Mouse (Mus musculus): ENCODE measurements at regions not wholly inside any gene's neighbourhood (a gene's known extent, or its start where the extent isn't known, plus 50 kb on each side); places are given as distances from the start of the nearest gene placed in this dataset.

DNA sequence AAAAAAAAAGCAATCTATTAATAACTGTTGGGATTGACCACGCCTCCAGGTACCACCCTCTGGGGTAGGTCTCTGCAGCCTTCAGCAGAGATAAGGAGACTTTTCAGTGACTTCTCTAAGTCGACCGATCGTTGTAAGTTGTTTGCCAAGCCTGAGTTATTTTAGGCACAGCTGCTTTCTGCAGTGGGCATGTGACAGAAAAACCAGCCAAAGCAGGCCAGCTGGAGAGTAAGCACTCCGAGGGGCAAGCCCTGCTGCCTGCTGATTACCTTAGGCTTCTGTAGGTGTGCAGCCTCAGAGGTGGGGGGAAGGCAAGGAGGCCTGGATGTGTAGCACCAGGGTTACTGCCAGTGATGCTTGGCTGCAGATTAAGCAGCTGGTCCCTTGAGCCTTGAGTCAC lies 246.0 kb downstream of the Cd83 start:
- no peak for DNase-seq (ENCODE audit: extremely low spot score, low spot score)

DNA sequence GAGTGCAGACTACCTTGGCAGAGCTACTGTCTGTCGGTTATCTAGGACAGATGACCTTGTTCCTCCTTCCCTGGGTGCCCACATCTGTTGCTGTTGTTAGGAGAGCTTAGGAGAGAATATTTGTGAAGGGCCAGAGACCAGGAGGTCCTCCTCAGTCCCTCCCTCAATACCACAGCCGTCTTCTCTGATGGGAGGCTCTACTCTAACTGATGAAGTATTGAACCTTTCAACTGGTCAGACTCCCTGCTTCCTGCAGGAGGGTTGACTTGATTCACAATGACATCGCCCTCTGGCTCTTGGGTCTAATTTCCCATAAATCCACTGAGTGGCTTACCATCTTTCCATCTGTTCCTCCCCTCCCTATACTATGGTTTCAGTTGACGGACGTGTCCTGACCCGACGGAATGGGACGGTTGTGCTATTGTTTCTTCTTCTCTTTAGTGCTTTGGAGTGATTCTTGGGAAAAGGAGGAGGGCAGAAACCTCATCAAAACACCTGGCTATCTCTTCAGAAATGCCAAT lies 253.3 kb downstream of the Cd83 start:
- no peak for DNase-seq (ENCODE audit: extremely low spot score, low spot score)

DNA sequence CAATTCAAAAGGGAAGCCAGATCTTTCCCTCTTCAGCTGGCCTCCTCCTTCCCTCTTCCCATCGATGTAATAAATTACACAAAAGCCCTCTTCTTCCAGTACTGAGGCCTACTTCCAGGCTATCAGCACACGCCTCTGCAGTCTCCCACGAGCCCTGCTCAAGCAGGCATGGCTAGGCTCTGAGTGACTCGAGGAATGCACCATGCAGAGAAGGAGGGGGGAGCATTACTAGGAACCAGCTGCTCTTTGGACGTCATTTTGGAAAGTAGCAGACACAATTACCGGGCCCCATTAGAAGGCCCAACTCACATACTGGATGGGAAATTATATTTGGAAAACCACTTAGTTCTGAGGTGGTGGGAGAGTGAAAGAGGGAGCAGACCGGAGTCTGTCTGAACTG lies 253.7 kb downstream of the Cd83 start:
- DNase-seq (ENCODE audit: extremely low spot score, low spot score): no peak

DNA sequence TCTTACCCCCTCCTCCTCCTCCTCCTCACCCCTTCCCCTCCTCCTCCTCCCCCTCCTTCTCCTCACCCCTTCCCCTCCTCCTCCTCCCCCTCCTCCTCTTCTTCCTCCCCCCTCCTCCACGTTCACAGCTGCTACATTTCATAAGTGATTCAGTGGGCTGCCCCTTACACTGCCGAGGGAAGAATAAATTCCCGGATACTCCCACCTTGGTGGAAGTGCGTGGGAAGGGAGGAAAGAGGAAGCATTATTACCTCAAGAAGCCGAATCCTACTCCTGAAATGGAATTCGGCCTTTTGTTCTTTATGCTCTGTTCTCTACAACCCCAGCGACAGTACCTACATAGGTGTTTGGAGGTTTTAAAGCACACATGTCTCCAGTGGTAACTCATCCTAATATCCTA lies 256.1 kb downstream of the Cd83 start:
- DNase-seq (ENCODE audit: extremely low spot score, low spot score): no peak

GRCm38 (mm10) chr13:44042730-44043493 lies 258.3 kb downstream of the Cd83 start:
- DNase-seq (ENCODE audit: extremely low spot score, low spot score): no peak

DNA sequence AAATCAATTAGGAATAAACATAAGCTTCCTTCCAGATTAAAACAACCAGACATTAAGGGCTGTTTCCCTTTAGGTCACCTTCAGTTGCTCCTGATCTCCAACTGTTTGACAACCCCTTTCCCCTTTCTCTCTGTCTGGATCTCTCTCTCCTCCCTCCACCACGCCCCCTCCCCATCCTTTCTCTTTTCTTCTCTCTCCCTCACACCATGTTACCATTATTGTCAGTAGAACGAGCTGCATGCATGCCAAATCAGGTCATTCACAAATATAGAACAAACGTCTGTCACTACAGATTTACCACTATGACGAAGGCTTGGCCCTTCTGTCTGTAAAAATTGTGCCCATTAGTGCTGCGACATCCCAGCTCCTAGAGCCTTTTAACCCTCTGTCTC lies 258.9 kb downstream of the Cd83 start:
- DNase-seq (ENCODE audit: extremely low spot score, low spot score): peak; percentile 42

- no peak for DNase-seq (ENCODE audit: extremely low spot score, low spot score)
These were observed 260.1 kb downstream of the Cd83 start for GRCm38 (mm10) chr13:44044546-44045216.

- DNase-seq (ENCODE audit: extremely low spot score, low spot score): no peak
These were observed 261.9 kb downstream of the Cd83 start for GRCm38 (mm10) chr13:44046436-44046835.

DNA sequence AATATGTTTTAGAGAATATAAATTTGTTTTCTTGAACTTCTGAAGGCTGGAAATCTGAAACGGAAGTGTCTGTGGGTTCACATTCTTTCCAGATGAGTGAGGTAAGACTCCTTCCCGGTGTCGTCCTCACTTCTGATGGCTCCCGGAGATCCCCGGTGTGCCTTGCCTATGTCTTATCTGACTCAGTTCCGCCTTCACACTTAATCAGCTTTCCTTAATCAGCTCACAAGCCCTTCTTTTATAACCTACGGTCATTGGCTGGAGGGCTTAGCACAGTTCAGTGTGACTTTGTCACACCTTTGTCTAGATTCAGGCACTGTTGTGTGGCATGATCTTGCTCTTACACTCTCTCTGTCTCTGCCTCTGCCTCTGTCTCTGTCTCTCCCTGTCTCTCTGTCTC lies 269.6 kb downstream of the Cd83 start:
- no peak for DNase-seq (ENCODE audit: extremely low spot score, low spot score)

DNA sequence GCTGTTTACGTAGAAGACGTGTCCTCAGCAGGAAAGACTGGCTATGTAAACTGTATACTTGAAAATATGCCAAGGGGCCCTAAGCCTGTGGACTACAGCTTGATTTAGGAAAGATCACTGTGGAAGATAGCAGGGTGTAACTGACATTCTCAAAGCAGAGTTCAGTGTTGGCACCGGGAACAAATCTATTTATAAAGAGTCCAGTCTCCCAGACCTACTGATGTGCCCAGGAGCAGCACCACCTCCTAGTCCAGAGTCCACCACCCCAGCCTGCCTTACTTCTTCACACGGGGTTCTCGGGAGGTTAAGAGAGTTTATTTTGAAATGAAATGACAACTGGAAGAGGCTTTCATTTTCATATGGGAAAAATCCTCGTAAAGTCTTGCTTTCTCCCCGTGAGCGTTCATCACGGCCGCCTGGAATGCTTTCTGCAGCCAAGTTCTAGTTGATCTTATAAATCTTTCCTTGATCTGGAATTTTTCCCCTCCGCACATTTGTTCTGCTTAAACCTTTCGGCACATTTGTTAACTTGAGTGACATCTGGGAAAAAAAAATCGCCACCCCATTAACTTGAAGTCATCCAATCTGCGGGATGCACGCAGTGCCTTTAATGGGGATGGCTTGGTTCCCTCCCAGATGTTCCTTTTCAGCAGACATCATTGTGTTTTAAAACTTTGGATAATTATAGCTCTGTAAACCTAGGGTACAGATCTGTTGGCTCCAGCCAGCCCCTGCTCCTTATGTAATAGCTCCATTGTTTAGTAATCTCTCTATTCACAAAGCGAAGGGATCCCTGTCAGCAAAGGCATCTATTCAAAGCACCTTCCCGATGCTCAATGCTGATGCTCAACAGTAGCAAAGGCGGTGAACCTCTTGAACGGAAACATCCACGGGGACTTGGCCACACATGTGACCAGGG lies 271.3 kb downstream of the Cd83 start:
- DNase-seq (ENCODE audit: extremely low spot score, low spot score): no peak

GRCm38 (mm10) chr13:44056716-44057115 lies 272.1 kb downstream of the Cd83 start:
- no peak for DNase-seq (ENCODE audit: extremely low spot score, low spot score)

DNA sequence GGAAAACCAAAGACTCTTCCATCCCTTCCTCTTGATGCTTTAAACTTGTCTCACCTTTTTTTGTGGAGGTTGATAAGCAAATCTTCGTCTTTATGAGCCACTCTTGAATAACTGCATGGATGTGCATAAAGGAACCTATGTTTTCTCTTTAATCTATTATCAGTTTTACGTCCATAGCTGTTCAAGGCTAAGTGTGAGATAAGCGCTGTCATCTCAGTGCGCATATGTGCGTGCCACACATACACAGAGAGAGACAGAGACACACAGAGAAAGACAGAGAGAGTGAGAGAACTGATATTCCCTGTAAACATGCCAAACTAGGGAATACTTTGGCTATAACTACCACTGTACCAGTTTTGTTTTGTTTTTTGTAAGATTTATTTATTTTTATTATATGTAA lies 273.0 kb downstream of the Cd83 start:
- DNase-seq (ENCODE audit: extremely low spot score, low spot score): no peak

GRCm38 (mm10) chr13:44058277-44058676 lies 273.7 kb downstream of the Cd83 start:
- DNase-seq (ENCODE audit: extremely low spot score, low spot score): no peak

- no peak for DNase-seq (ENCODE audit: extremely low spot score, low spot score)
These were observed 274.9 kb downstream of the Cd83 start for GRCm38 (mm10) chr13:44059436-44059835.

- DNase-seq (ENCODE audit: extremely low spot score, low spot score): no peak
These were observed 276.7 kb downstream of the Cd83 start for GRCm38 (mm10) chr13:44061286-44061685.

DNA sequence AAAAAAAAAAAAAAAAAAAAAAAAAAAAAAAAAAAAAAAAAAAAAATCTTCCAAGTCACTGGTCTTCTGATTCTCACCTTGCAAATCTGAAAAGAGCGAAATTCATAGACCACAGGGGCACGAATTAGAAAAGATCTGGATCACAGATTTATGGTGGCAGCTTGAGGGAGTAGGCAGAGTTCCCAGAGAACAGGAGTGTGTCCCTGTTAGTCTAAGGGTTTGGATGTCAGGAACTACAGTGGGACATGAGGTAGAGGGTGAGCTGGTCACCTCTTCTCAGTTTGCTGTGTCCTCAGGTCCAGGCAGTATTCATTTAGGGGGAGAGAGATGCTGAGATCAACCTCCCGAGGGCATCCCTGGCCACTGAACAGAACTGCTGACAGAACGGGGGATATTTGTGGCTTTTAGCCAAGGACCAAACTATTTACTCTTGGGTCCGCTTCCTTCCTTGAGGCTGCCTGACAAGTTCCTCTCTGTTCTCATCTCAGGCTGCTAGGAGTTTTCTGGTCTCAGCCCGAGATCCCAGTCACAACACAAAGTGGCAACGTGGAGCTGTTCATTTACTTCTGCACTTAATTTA lies 277.2 kb downstream of the Cd83 start:
- DNase-seq (ENCODE audit: extremely low spot score, low spot score): no peak

GRCm38 (mm10) chr13:44063317-44063716 lies 278.7 kb downstream of the Cd83 start:
- DNase-seq (ENCODE audit: extremely low spot score, low spot score): no peak

DNA sequence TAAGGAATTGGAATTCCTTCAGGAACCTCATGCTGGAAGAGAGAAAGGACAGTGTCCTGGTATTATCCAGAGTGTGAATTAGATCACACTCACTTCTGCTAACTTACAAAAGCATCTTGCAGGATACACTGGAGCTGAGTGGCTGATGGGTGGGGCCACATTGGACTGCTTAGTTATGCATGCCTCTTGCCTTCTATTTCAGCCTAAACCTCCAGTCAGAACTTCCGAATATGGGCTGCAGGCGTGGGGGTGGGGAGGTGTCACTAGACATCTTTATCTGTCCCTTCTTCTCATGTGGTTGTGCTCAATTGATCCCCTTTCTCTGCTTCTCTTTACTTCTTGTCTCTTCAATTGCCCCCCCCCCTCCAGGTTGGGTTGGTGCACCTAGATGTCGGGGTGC lies 279.5 kb downstream of the Cd83 start:
- DNase-seq (ENCODE audit: extremely low spot score, low spot score): no peak

- DNase-seq (ENCODE audit: extremely low spot score, low spot score): no peak
These were observed 281.2 kb downstream of the Cd83 start for GRCm38 (mm10) chr13:44065741-44066185.

- DNase-seq (ENCODE audit: extremely low spot score, low spot score): no peak
These were observed 282.7 kb downstream of the Cd83 start for GRCm38 (mm10) chr13:44067244-44067643.

DNA sequence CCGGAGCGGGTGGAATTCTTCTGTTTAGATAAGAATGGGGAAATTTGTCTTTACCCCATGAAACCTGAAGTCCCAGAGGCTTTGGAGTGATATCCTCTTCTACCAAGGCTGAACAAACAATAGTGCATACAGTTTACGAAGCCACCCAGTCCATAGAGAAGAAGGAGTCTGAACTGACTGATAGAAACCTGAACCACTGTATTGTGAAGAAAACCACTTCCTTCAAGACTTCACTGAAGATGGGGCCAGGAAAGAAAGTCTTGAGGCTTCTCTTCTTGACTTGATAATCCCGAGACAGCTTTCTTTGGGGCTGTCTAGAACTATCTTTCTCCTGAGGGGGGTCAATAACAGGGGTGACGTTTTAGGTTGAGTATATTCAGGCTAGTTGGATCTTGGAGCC lies 284.4 kb downstream of the Cd83 start:
- no peak for DNase-seq (ENCODE audit: extremely low spot score, low spot score)
